In genomic region chr10:92225818-92226217, GRCm38 (mm10) we compare ENCODE assay signal across 14 mouse cellular contexts.
A peak's percentile ranks its signal among the peaks of the same experiment; 100 is the strongest.
DNase-seq lines count a peak whose midpoint lies in the region; ATAC-seq and TF ChIP-seq lines count a peak whose summit lies in the region.
"Had no signal": no experiment of that assay in that cellular context is flagged by ENCODE, and none has a peak within 500 bp of the region (broad histone marks: within the 10 kb centered on the region; RNA-seq: fewer than 3 reads in every experiment).

No protein-coding gene starts in this region.

- no peak overlapping the region for H3K4me2 ChIP-seq in stomach, postnatal 0 days (replicated peaks; ENCODE audit: low read depth)
- H3K4me2 ChIP-seq: heart, embryonic 15.5 days; lung, embryonic 15.5 days had no signal

- TF ChIP-seq POLR2A in cerebellum, adult 2 months (IDR thresholded peaks at IDR 0.05; ENCODE audit: borderline replicate concordance, insufficient read depth, low read length), result no peak
- TF ChIP-seq POLR2A in kidney, adult 2 months (IDR thresholded peaks at IDR 0.05; ENCODE audit: low read depth, low read length), result no peak

- no peak for ATAC-seq in stomach, postnatal 0 days (ENCODE audit: low FRiP score, low TSS enrichment)
- ATAC-seq: activated CD4-positive, CD25-positive, alpha-beta regulatory T cell, adult 4 months had no signal

- no peaks in the 10 kb centered on the region for H3K4me1 ChIP-seq in cerebellum, adult 2 months (ENCODE audit: control insufficient read depth, insufficient read depth, low read length)
- H3K4me1 ChIP-seq in kidney, adult 2 months (ENCODE audit: control insufficient read depth, insufficient read depth, low read length), result no peaks in the 10 kb centered on the region
- H3K4me1 ChIP-seq in stomach, postnatal 0 days (replicated peaks; ENCODE audit: control insufficient read depth, insufficient read depth), result no peaks in the 10 kb centered on the region
- H3K4me1 ChIP-seq: heart, embryonic 15.5 days; lung, embryonic 15.5 days had no signal

- no peak for TF ChIP-seq EP300 in stomach, postnatal 0 days (optimal IDR thresholded peaks at IDR 0.05)

- no peaks in the 10 kb centered on the region for H3K36me3 ChIP-seq in kidney, adult 2 months (ENCODE audit: control insufficient read depth, insufficient read depth, low read length)
- H3K36me3 ChIP-seq in stomach, postnatal 0 days (ENCODE audit: control insufficient read depth, insufficient read depth, low read length), result no peaks in the 10 kb centered on the region
- H3K36me3 ChIP-seq: heart, embryonic 15.5 days; lung, embryonic 15.5 days had no signal

- no peaks in the 10 kb centered on the region for H3K9me3 ChIP-seq in stomach, postnatal 0 days (ENCODE audit: control insufficient read depth, low read length)
- H3K9me3 ChIP-seq: heart, embryonic 15.5 days; lung, embryonic 15.5 days had no signal

- TF ChIP-seq CTCF in cerebellum, adult 2 months (IDR thresholded peaks at IDR 0.05; ENCODE audit: borderline replicate concordance, insufficient read depth, low read depth, low read length), result no peak
- TF ChIP-seq CTCF in kidney, adult 2 months (conservative IDR thresholded peaks at IDR 0.05; ENCODE audit: insufficient read depth, insufficient read length, low read depth, low read length), result no peak
- peak; percentile 46 for TF ChIP-seq CTCF in stomach, postnatal 0 days (IDR thresholded peaks at IDR 0.05; ENCODE audit: low read depth)

- H3K27ac ChIP-seq in cerebellum, adult 2 months (ENCODE audit: insufficient read depth, low read length), result no peak overlapping the region
- no peak overlapping the region for H3K27ac ChIP-seq in kidney, adult 2 months (ENCODE audit: insufficient read depth, low read depth, low read length)
- H3K27ac ChIP-seq in stomach, postnatal 0 days (replicated peaks), result no peak overlapping the region
- H3K27ac ChIP-seq: heart, embryonic 15.5 days; lung, embryonic 15.5 days had no signal

- no peak overlapping the region for H3K4me3 ChIP-seq in cerebellum, adult 2 months (replicated peaks; ENCODE audit: insufficient read depth, low read depth, low read length)
- no peak overlapping the region for H3K4me3 ChIP-seq in kidney, adult 2 months (ENCODE audit: insufficient read depth, low read depth, low read length)
- H3K4me3 ChIP-seq in stomach, postnatal 0 days (ENCODE audit: low read depth, low read length), result no peak overlapping the region
- H3K4me3 ChIP-seq: heart, embryonic 15.5 days; lung, embryonic 15.5 days had no signal

- DNase-seq in cerebellum, postnatal 14 days, result peak; percentile 17 to 19
- DNase-seq in cerebellum, adult 2 months, result no peak
- DNase-seq in kidney, postnatal 4 days, result peak; percentile 34 to 45
- DNase-seq in kidney, adult 2 months, result no peak
- peak; percentile 26 to 32 for DNase-seq in right cerebral cortex, postnatal 10 days (ENCODE audit: low spot score in 2 of 2)
- DNase-seq in right cerebral cortex, adult 2 months (ENCODE audit: low spot score in 2 of 2), result no peak
- DNase-seq in stomach, postnatal 0 days (ENCODE audit: low spot score), result no peak
- no peak for DNase-seq in natural killer cell, adult 2 months (ENCODE audit: low spot score in 2 of 2)
- DNase-seq: cerebellum, adult 8-10 months; gastrocnemius, postnatal 25 days; thymus, adult 18-20 months had no signal

- no peak overlapping the region for H3K9ac ChIP-seq in stomach, postnatal 0 days (ENCODE audit: low read length)
- H3K9ac ChIP-seq: heart, embryonic 15.5 days; lung, embryonic 15.5 days had no signal

- WGBS in cerebellum, adult 2 months, result 60% methylated on average over 4 of the region's 4 CpGs
- 72% methylated on average over 4 of the region's 4 CpGs for WGBS in kidney, adult 2 months
- WGBS in stomach, postnatal 0 days, result 79% methylated on average over 4 of the region's 4 CpGs

- H3K27me3 ChIP-seq in cerebellum, adult 2 months (ENCODE audit: control insufficient read depth, insufficient read depth, low read length), result no peaks in the 10 kb centered on the region
- no peaks in the 10 kb centered on the region for H3K27me3 ChIP-seq in kidney, adult 2 months (replicated peaks; ENCODE audit: control insufficient read depth, insufficient read depth, low read length)
- no peaks in the 10 kb centered on the region for H3K27me3 ChIP-seq in stomach, postnatal 0 days (ENCODE audit: control insufficient read depth, insufficient read depth, low read length)
- H3K27me3 ChIP-seq: heart, embryonic 15.5 days had no signal

Comparison
In these comparisons a context has a peak if more than half of its experiments do, and no peak if none do; other contexts are left out.
1. DNase-seq: peak in cerebellum, postnatal 14 days (2 of 2), kidney, postnatal 4 days (2 of 2) and right cerebral cortex, postnatal 10 days (2 of 2); none in cerebellum, adult 2 months (0 of 2), kidney, adult 2 months (single experiment), right cerebral cortex, adult 2 months (0 of 2), stomach, postnatal 0 days (single experiment) and natural killer cell, adult 2 months (0 of 2).